Mouse (Mus musculus) E14TG2a.4 (cell line): ENCODE results near the gene Pck2.

ENCODE experiments used
- H3K27me3 ChIP-seq: 2 replicates; pipeline ENCODE4 v1.6.1; 2014; ENCODE audit warnings: low read length, control low read depth; ENCODE audit not compliant: insufficient read depth
- H3K36me3 ChIP-seq: 2 replicates; pipeline ENCODE4 v1.6.1; 2014; ENCODE audit warnings: low read length, control low read depth; ENCODE audit not compliant: insufficient read depth
- H3K4me1 ChIP-seq: replicated peaks from 2 replicates; pipeline ENCODE4 v1.6.1; 2014; ENCODE audit warnings: low read depth, low read length, control low read depth
- H3K4me3 ChIP-seq: replicated peaks from 2 replicates; pipeline ENCODE4 v1.5.1; 2014; ENCODE audit warnings: mild to moderate bottlenecking, low read length
- H3K9me3 ChIP-seq: 2 replicates; pipeline ENCODE4 v1.6.1; 2014; ENCODE audit warnings: low read length, control low read depth
- CTCF ChIP-seq: conservative IDR thresholded peaks from 2 replicates; pipeline ENCODE4 v1.5.1; 2014; ENCODE audit warnings: low read length
- NANOG ChIP-seq: IDR thresholded peaks from 2 replicates; pipeline ENCODE4 v1.6.1; 2014; ENCODE audit warnings: borderline replicate concordance, low read length, mixed read lengths
- POU5F1 ChIP-seq: IDR thresholded peaks from 2 replicates; pipeline ENCODE4 v1.6.1; 2014; ENCODE audit warnings: low read length, borderline replicate concordance

The Pck2 gene

GRCm38 (mm10) chr14:55559799-55560201, 19.7 kb downstream of the Pck2 start, which contains the start of gene Dcaf11:
Gene Dcaf11, plus strand, starts transcription at chr14:55560006.
- peaks cover 50% of the 10 kb centered on the region for H3K4me1 ChIP-seq
- H3K27me3 ChIP-seq = no peaks in the 10 kb centered on the region
- peak within 1 kb of the TSS; percentile 91 for H3K4me3 ChIP-seq
- no peaks in the 10 kb centered on the region for H3K9me3 ChIP-seq
- H3K36me3 ChIP-seq = peaks cover 33% of the 10 kb centered on the region
- TF ChIP-seq NANOG = no peak
- no peak for TF ChIP-seq CTCF
- no peak for TF ChIP-seq POU5F1

- peak within 1 kb of the TSS; percentile 91 for H3K4me3 ChIP-seq
- no peaks in the 10 kb centered on the region for H3K9me3 ChIP-seq
- no peaks in the 10 kb centered on the region for H3K27me3 ChIP-seq
- H3K36me3 ChIP-seq = peaks cover 40% of the 10 kb centered on the region
- TF ChIP-seq CTCF = no peak
- TF ChIP-seq NANOG = peak; percentile 48; the same call in 1 of the 2 replicates
- H3K4me1 ChIP-seq = peaks cover 43% of the 10 kb centered on the region
Measured at GRCm38 (mm10) chr14:55560202-55561073, 20.4 kb downstream of the Pck2 start, which contains the start of gene A730061H03Rik. Gene A730061H03Rik, minus strand, starts transcription at chr14:55560406.

- 0 out of 2 replicates have a peak overlapping the region, but pooled peaks have one; percentile 17 for H3K4me3 ChIP-seq
- H3K4me1 ChIP-seq = peaks cover 33% of the 10 kb centered on the region
- no peaks in the 10 kb centered on the region for H3K9me3 ChIP-seq
- TF ChIP-seq NANOG = no peak
- H3K27me3 ChIP-seq = no peaks in the 10 kb centered on the region
- H3K36me3 ChIP-seq = peaks cover 54% of the 10 kb centered on the region
Measured at GRCm38 (mm10) chr14:55561860-55562259, 21.8 kb downstream of the Pck2 start.

GRCm38 (mm10) chr14:55563249-55563648, 23.2 kb downstream of the Pck2 start:
- Histone ChIP-seq H3K9me3 (no peaks in the 10 kb centered on the region), H3K4me1 (peaks cover 23% of the 10 kb centered on the region), H3K27me3 (no peaks in the 10 kb centered on the region), H3K36me3 (peaks cover 68% of the 10 kb centered on the region), H3K4me3 (no peak overlapping the region)
- TF ChIP-seq CTCF (no peak), POU5F1 (no peak), NANOG (no peak)

- Histone ChIP-seq H3K9me3 (no peaks in the 10 kb centered on the region), H3K27me3 (no peaks in the 10 kb centered on the region), H3K36me3 (peaks cover 87% of the 10 kb centered on the region), H3K4me3 (no peak overlapping the region), H3K4me1 (peaks cover 26% of the 10 kb centered on the region)
- TF ChIP-seq NANOG = no peak
- TF ChIP-seq CTCF = no peak
- no peak for TF ChIP-seq POU5F1
Measured at GRCm38 (mm10) chr14:55565748-55566147, 25.7 kb downstream of the Pck2 start.

- peaks cover 10% of the 10 kb centered on the region; the same call in 1 of the 2 replicates for H3K4me1 ChIP-seq
- no peak overlapping the region for H3K4me3 ChIP-seq
- peaks cover 78% of the 10 kb centered on the region for H3K36me3 ChIP-seq
- no peaks in the 10 kb centered on the region for H3K27me3 ChIP-seq
- TF ChIP-seq POU5F1 (no peak), NANOG (no peak), CTCF (no peak)
- no peaks in the 10 kb centered on the region for H3K9me3 ChIP-seq
Measured at GRCm38 (mm10) chr14:55567496-55567895, 27.4 kb downstream of the Pck2 start.

GRCm38 (mm10) chr14:55570588-55570987, 30.5 kb downstream of the Pck2 start:
- Histone ChIP-seq H3K27me3 (no peaks in the 10 kb centered on the region), H3K9me3 (no peaks in the 10 kb centered on the region), H3K4me3 (no peak overlapping the region), H3K4me1 (peaks cover 15% of the 10 kb centered on the region), H3K36me3 (peaks cover 47% of the 10 kb centered on the region)
- TF ChIP-seq POU5F1 (no peak), CTCF (no peak), NANOG (no peak)

GRCm38 (mm10) chr14:55571760-55572159, 31.7 kb downstream of the Pck2 start:
- Histone ChIP-seq H3K27me3 (no peaks in the 10 kb centered on the region), H3K4me3 (no peak overlapping the region), H3K36me3 (peaks cover 35% of the 10 kb centered on the region), H3K9me3 (no peaks in the 10 kb centered on the region), H3K4me1 (peaks cover 27% of the 10 kb centered on the region)
- TF ChIP-seq NANOG = no peak
- TF ChIP-seq CTCF = no peak
- no peak for TF ChIP-seq POU5F1

- TF ChIP-seq CTCF = no peak
- TF ChIP-seq POU5F1 = no peak
- TF ChIP-seq NANOG = no peak
- no peaks in the 10 kb centered on the region for H3K9me3 ChIP-seq
Measured at GRCm38 (mm10) chr14:55575302-55575701, 35.2 kb downstream of the Pck2 start, which contains the start of gene Fitm1. Gene Fitm1, plus strand, starts transcription at chr14:55575617.

More at GRCm38 (mm10) chr14:55575302-55575701, 35.2 kb downstream of the Pck2 start, which contains the start of gene Fitm1:
- Histone ChIP-seq H3K27me3 (no peaks in the 10 kb centered on the region), H3K4me1 (peaks cover 44% of the 10 kb centered on the region), H3K4me3 (peak within 1 kb of the TSS; percentile 61), H3K36me3 (peaks cover 9% of the 10 kb centered on the region)
